Mouse (Mus musculus): Measurements from ENCODE around the gene Zcchc2.

- no peak for TF ChIP-seq CTCF (IDR thresholded peaks at IDR 0.05)
- TF ChIP-seq EP300 (IDR thresholded peaks at IDR 0.05), result no peak
Measured at GRCm38 (mm10) chr1:105988171-105988570, 2.0 kb upstream of the Zcchc2 start.

Measured in lung, postnatal 0 days (tissue).